Mouse (Mus musculus) heart, embryonic 15.5 days (tissue): ENCODE measurements around the gene Ephb1. TPM values are rescaled to one million over a fixed set of nuclear protein-coding genes. Genes with fewer than 3 reads are reported as not detected.

Experiments
- ATAC-seq: fragments of 200-750 bp; cut with Nextera tagmentation; replicated peaks from 2 replicates; pipeline ENCODE4 v1.8.0; 2017; ENCODE audit warnings: low read depth, moderate TSS enrichment; ENCODE audit not compliant: insufficient number of reproducible peaks, insufficient read depth, low FRiP score
- H3K27ac ChIP-seq: fragments of 300-500 bp; sonication (generic); 2 replicates; pipeline ENCODE4 v1.5.1; 2015; ENCODE audit warnings: mild to moderate bottlenecking, inconsistent platforms
- H3K27me3 ChIP-seq: fragments of 300-500 bp; sonication (generic); 2 replicates; pipeline ENCODE4 v1.6.1; 2015; ENCODE audit warnings: inconsistent platforms
- H3K36me3 ChIP-seq: fragments of 300-500 bp; sonication (generic); 2 replicates; pipeline ENCODE4 v1.6.1; 2015; ENCODE audit warnings: mild to moderate bottlenecking, inconsistent platforms
- H3K4me1 ChIP-seq: fragments of 300-500 bp; sonication (generic); replicated peaks from 2 replicates; pipeline ENCODE4 v1.6.1; 2015; ENCODE audit warnings: inconsistent platforms
- H3K4me2 ChIP-seq: fragments of 300-500 bp; sonication (generic); 2 replicates; pipeline ENCODE4 v1.6.1; 2015; ENCODE audit warnings: inconsistent platforms, mild to moderate bottlenecking, moderate library complexity
- H3K4me3 ChIP-seq: fragments of 300-500 bp; sonication (generic); 2 replicates; pipeline ENCODE4 v1.5.1; 2015; ENCODE audit warnings: mild to moderate bottlenecking, inconsistent platforms
- H3K9ac ChIP-seq: fragments of 300-500 bp; sonication (generic); 2 replicates; pipeline ENCODE4 v1.6.1; 2015; ENCODE audit warnings: mild to moderate bottlenecking, inconsistent platforms
- H3K9me3 ChIP-seq: fragments of 300-500 bp; sonication (generic); replicated peaks from 2 replicates; pipeline ENCODE4 v1.6.1; 2016; ENCODE audit warnings: inconsistent platforms
- WGBS: fragments of 180-500 bp; shearing (Covaris S2); methylation state at CpG from one replicate; pipeline ENCODE4 v1.1.7; 2015; ENCODE audit warnings: mixed read lengths; 5-methylcytosine and 5-hydroxymethylcytosine counted together
- microRNA-seq: library from miRNA; unstranded; fragments of <30 nt; microRNA quantifications from one replicate; pipeline ENCODE4, GENCODE M21; 2016
- polyA plus RNA-seq: library from polyadenylated mRNA; unstranded; fragments of >200 nt; fragmentation: Nextera tagmentation; extraction: Ambion mirVana; gene quantifications from 2 replicates; pipeline ENCODE4 v1.2.1, GENCODE M21; 2015

Ephb1 gene
- polyA plus RNA-seq, 1 experiment from 2014 or later = 1.4 TPM

- no peak overlapping the region for H3K9ac ChIP-seq
- no peaks in the 10 kb centered on the region for H3K36me3 ChIP-seq
- no peak overlapping the region for H3K4me3 ChIP-seq
- H3K27me3 ChIP-seq = no peaks in the 10 kb centered on the region
- H3K9me3 ChIP-seq = no peaks in the 10 kb centered on the region
- no peaks in the 10 kb centered on the region for H3K4me1 ChIP-seq
- WGBS = 78% methylated on average over 3 of the region's 3 CpGs
- ATAC-seq = no peak
- H3K4me2 ChIP-seq = no peak overlapping the region
- no peak overlapping the region for H3K27ac ChIP-seq
These were observed 451.1 kb downstream of the Ephb1 start for GRCm38 (mm10) chr9:101903406-101903805.

- no peak for ATAC-seq
- 78% methylated on average over 1 of the region's 1 CpGs for WGBS
These were observed 456.6 kb downstream of the Ephb1 start for GRCm38 (mm10) chr9:101897851-101898250.

GRCm38 (mm10) chr9:101883295-101883694 is 471.2 kb downstream of the Ephb1 start:
- Histone ChIP-seq H3K4me2 (no peak overlapping the region), H3K27ac (no peak overlapping the region), H3K4me3 (no peak overlapping the region), H3K9me3 (no peaks in the 10 kb centered on the region), H3K9ac (no peak overlapping the region), H3K27me3 (no peaks in the 10 kb centered on the region), H3K36me3 (no peaks in the 10 kb centered on the region), H3K4me1 (no peaks in the 10 kb centered on the region)
- WGBS = 30% methylated on average over 2 of the region's 2 CpGs
- ATAC-seq = no peak

More at GRCm38 (mm10) chr9:101897851-101898250, 456.6 kb downstream of the Ephb1 start:
- Histone ChIP-seq H3K36me3 (no peaks in the 10 kb centered on the region), H3K9ac (no peak overlapping the region), H3K9me3 (no peaks in the 10 kb centered on the region), H3K27me3 (no peaks in the 10 kb centered on the region), H3K4me2 (no peak overlapping the region), H3K4me3 (no peak overlapping the region), H3K4me1 (no peaks in the 10 kb centered on the region), H3K27ac (no peak overlapping the region)

GRCm38 (mm10) chr9:101877109-101877987 is 477.1 kb downstream of the Ephb1 start:
- ATAC-seq = no peak
- no peaks in the 10 kb centered on the region for H3K36me3 ChIP-seq
- H3K27me3 ChIP-seq = no peaks in the 10 kb centered on the region
- H3K9me3 ChIP-seq = no peaks in the 10 kb centered on the region
- no peak overlapping the region for H3K4me3 ChIP-seq
- H3K9ac ChIP-seq = no peak overlapping the region
- no peaks in the 10 kb centered on the region for H3K4me1 ChIP-seq
- WGBS = 61% methylated on average over 11 of the region's 11 CpGs
- H3K4me2 ChIP-seq = no peak overlapping the region
- no peak overlapping the region for H3K27ac ChIP-seq

GRCm38 (mm10) chr9:101875306-101875705 is 479.2 kb downstream of the Ephb1 start:
- no peak overlapping the region for H3K9ac ChIP-seq
- no peaks in the 10 kb centered on the region for H3K4me1 ChIP-seq
- WGBS = 66% methylated on average over 1 of the region's 1 CpGs

More at GRCm38 (mm10) chr9:101875306-101875705, 479.2 kb downstream of the Ephb1 start:
- no peaks in the 10 kb centered on the region for H3K36me3 ChIP-seq
- no peak for ATAC-seq
- no peak overlapping the region for H3K27ac ChIP-seq
- H3K4me2 ChIP-seq = no peak overlapping the region
- H3K4me3 ChIP-seq = no peak overlapping the region
- no peaks in the 10 kb centered on the region for H3K27me3 ChIP-seq
- no peaks in the 10 kb centered on the region for H3K9me3 ChIP-seq

Small RNA genes within 50 kb of the gene (microRNA-seq; reads per million reads assigned to microRNA genes)
- gene Mir7243 = not detected

Other genes starting within 250 kb of the Ephb1 start
- gene Ky, start 151.1 kb upstream of the Ephb1 start, polyA plus RNA-seq = 1.1 and 1.8 TPM in 2 replicates